Mouse (Mus musculus) lung, postnatal 4 days (tissue): ENCODE data around the gene Snai1.

Experiments used
- DNase-seq, 2 experiments: peaks; one replicate each; pipeline ENCODE4 v3.0.0; 2021

Snai1 gene

GRCm38 (mm10) chr2:167537476-167538297 is at the start of gene Snai1:
Gene Snai1, plus strand, starts transcription at chr2:167538195.
- DNase-seq, result peak; percentile 95 to 98

GRCm38 (mm10) chr2:167490813-167491525 is 47.0 kb upstream of the Snai1 start:
- DNase-seq, result no peak

- DNase-seq, result peak; percentile 56 to 58
These were observed 46.0 kb upstream of the Snai1 start, which contains the start of gene Rnf114 for GRCm38 (mm10) chr2:167491757-167492708. Gene Rnf114, plus strand, starts transcription at chr2:167492645.

GRCm38 (mm10) chr2:167492713-167493636 is 45.0 kb upstream of the Snai1 start, which contains the start of gene Spata2:
Gene Spata2, minus strand, starts transcription at chr2:167492887.
- peak; percentile 93 to 94 for DNase-seq

GRCm38 (mm10) chr2:167496437-167496836 is 41.6 kb upstream of the Snai1 start:
- DNase-seq, result no peak

- DNase-seq, result peak; percentile 29 to 75
These were observed 40.7 kb upstream of the Snai1 start for GRCm38 (mm10) chr2:167497272-167497671.

GRCm38 (mm10) chr2:167502554-167503252 is 35.3 kb upstream of the Snai1 start:
- no peak for DNase-seq

- peak; percentile 91 to 94 for DNase-seq
These were observed 34.6 kb upstream of the Snai1 start for GRCm38 (mm10) chr2:167503253-167503895.

- DNase-seq, result peak; percentile 73 to 77
These were observed 34.1 kb upstream of the Snai1 start for GRCm38 (mm10) chr2:167503896-167504349.

- DNase-seq, result peak; percentile 61 to 63
These were observed 32.9 kb upstream of the Snai1 start for GRCm38 (mm10) chr2:167505127-167505526.

GRCm38 (mm10) chr2:167506546-167507260 is 31.3 kb upstream of the Snai1 start:
- DNase-seq, result no peak

GRCm38 (mm10) chr2:167507719-167508385 is 30.1 kb upstream of the Snai1 start:
- DNase-seq, result peak in 1 of 2 experiments; percentile 54

- no peak for DNase-seq
These were observed 29.4 kb upstream of the Snai1 start for GRCm38 (mm10) chr2:167508569-167508968.

- no peak for DNase-seq
These were observed 27.5 kb upstream of the Snai1 start for GRCm38 (mm10) chr2:167510485-167510884.

- DNase-seq, result no peak
These were observed 25.6 kb upstream of the Snai1 start for GRCm38 (mm10) chr2:167512365-167512764.

GRCm38 (mm10) chr2:167512970-167513369 is 25.0 kb upstream of the Snai1 start:
- no peak for DNase-seq

GRCm38 (mm10) chr2:167514641-167515040 is 23.4 kb upstream of the Snai1 start:
- DNase-seq, result no peak

- no peak for DNase-seq
These were observed 22.3 kb upstream of the Snai1 start for GRCm38 (mm10) chr2:167515688-167516087.
